Mouse (Mus musculus) lung, embryonic 14.5 days (tissue): Measurements from ENCODE around the gene Shank3. TPM values are rescaled to one million over a fixed set of nuclear protein-coding genes. Genes with fewer than 3 reads are reported as not detected.

Experiments used
- ATAC-seq: fragments of 200-750 bp; cut with Nextera tagmentation; 2 replicates; pipeline ENCODE4 v1.8.0; 2017; ENCODE audit warnings: mild to moderate bottlenecking, moderate TSS enrichment, moderate library complexity; ENCODE audit not compliant: insufficient read depth
- DNase-seq: peaks from one replicate; pipeline ENCODE4 v3.0.0-alpha.2; 2015
- H3K27ac ChIP-seq: fragments of 300-500 bp; sonication (generic); 2 replicates; pipeline ENCODE4 v1.5.1; 2014; ENCODE audit warnings: low read depth, mild to moderate bottlenecking, moderate library complexity
- H3K27me3 ChIP-seq: fragments of 300-500 bp; sonication (generic); 2 replicates; pipeline ENCODE4 v1.6.1; 2014; ENCODE audit warnings: low read length, control low read depth; ENCODE audit not compliant: insufficient read depth
- H3K36me3 ChIP-seq: fragments of 300-500 bp; sonication (generic); 2 replicates; pipeline ENCODE4 v1.6.1; 2014; ENCODE audit warnings: control low read depth; ENCODE audit not compliant: insufficient read depth
- H3K4me1 ChIP-seq: fragments of 300-500 bp; sonication (generic); 2 replicates; pipeline ENCODE4 v1.6.1; 2014; ENCODE audit warnings: antibody characterized with exemption, control low read depth; ENCODE audit not compliant: insufficient read depth
- H3K4me2 ChIP-seq: fragments of 300-500 bp; sonication (generic); 2 replicates; pipeline ENCODE4 v1.6.1; 2014; ENCODE audit warnings: mild to moderate bottlenecking
- H3K4me3 ChIP-seq: fragments of 300-500 bp; sonication (generic); 2 replicates; pipeline ENCODE4 v1.5.1; 2014; ENCODE audit warnings: low read depth, low read length
- H3K9ac ChIP-seq: fragments of 300-500 bp; sonication (generic); 2 replicates; pipeline ENCODE4 v1.6.1; 2014
- H3K9me3 ChIP-seq: fragments of 300-500 bp; sonication (generic); 2 replicates; pipeline ENCODE4 v1.6.1; 2016; ENCODE audit warnings: low read depth, low read length, control low read depth
- CTCF ChIP-seq: IDR thresholded peaks from 2 replicates; pipeline ENCODE4 v1.5.1; 2016; ENCODE audit warnings: antibody characterized with exemption, low read depth
- WGBS: fragments of 180-500 bp; shearing (Covaris S2); extraction: QIAGEN DNeasy Blood & Tissue Kit; methylation state at CpG from one replicate; pipeline ENCODE4 v1.1.7; 2014; 5-methylcytosine and 5-hydroxymethylcytosine counted together
- polyA plus RNA-seq: library from polyadenylated mRNA; unstranded; fragments of >200 nt; fragmentation: Nextera tagmentation; extraction: Ambion mirVana; gene quantifications from 2 replicates; pipeline ENCODE4 v1.2.1, GENCODE M21; 2014

The Shank3 gene
- polyA plus RNA-seq, 1 experiment from 2014 or later, result 3.9 TPM

GRCm38 (mm10) chr15:89605822-89606570, 106.6 kb downstream of the Shank3 start:
- TF ChIP-seq CTCF, result peak; percentile 22
- Histone ChIP-seq H3K9ac (no peak overlapping the region), H3K36me3 (no peaks in the 10 kb centered on the region), H3K4me1 (no peaks in the 10 kb centered on the region), H3K4me3 (no peak overlapping the region), H3K27me3 (no peaks in the 10 kb centered on the region), H3K4me2 (no peak overlapping the region), H3K9me3 (no peaks in the 10 kb centered on the region), H3K27ac (no peak overlapping the region)
- DNase-seq (peak; percentile 12), ATAC-seq (no peak)
- 66% methylated on average over 12 of the region's 12 CpGs for WGBS

GRCm38 (mm10) chr15:89607480-89607879, 108.1 kb downstream of the Shank3 start:
- ATAC-seq (no peak), DNase-seq (no peak)
- Histone ChIP-seq H3K9ac (no peak overlapping the region), H3K27me3 (no peaks in the 10 kb centered on the region), H3K4me1 (no peaks in the 10 kb centered on the region), H3K4me2 (no peak overlapping the region), H3K9me3 (no peaks in the 10 kb centered on the region), H3K36me3 (no peaks in the 10 kb centered on the region), H3K4me3 (no peak overlapping the region), H3K27ac (no peak overlapping the region)
- no peak for TF ChIP-seq CTCF
- 69% methylated on average over 8 of the region's 8 CpGs for WGBS

- Histone ChIP-seq H3K4me3 (no peak overlapping the region), H3K4me2 (no peak overlapping the region), H3K4me1 (no peaks in the 10 kb centered on the region), H3K27ac (no peak overlapping the region), H3K9me3 (no peaks in the 10 kb centered on the region), H3K36me3 (no peaks in the 10 kb centered on the region), H3K9ac (no peak overlapping the region), H3K27me3 (no peaks in the 10 kb centered on the region)
- no peak for ATAC-seq
- DNase-seq, result no peak
- TF ChIP-seq CTCF, result no peak
- WGBS, result 82% methylated on average over 9 of the region's 9 CpGs
Observed at GRCm38 (mm10) chr15:89607888-89608287, 108.5 kb downstream of the Shank3 start.

Other genes starting within 250 kb of the Shank3 start
- 56.5 and 71.3 TPM in 2 replicates for gene Sbf1, start 184.3 kb upstream of the Shank3 start, polyA plus RNA-seq
- gene Adm2, start 176.9 kb upstream of the Shank3 start, polyA plus RNA-seq, result 0.33 and 0.53 TPM in 2 replicates
- not detected in 2 replicates for gene Miox, start 165.2 kb upstream of the Shank3 start, polyA plus RNA-seq
- 59.1 and 63.7 TPM in 2 replicates for gene Lmf2, start 144.0 kb upstream of the Shank3 start, polyA plus RNA-seq
- gene Ncaph2, start 143.9 kb upstream of the Shank3 start, polyA plus RNA-seq, result 157 and 168 TPM in 2 replicates
- 4.5 and 7.5 TPM in 2 replicates for gene Sco2, start 125.8 kb upstream of the Shank3 start, polyA plus RNA-seq
- gene Tymp, start 122.6 kb upstream of the Shank3 start, polyA plus RNA-seq, result 0.96 and 1.5 TPM in 2 replicates
- gene Odf3b, start 120.3 kb upstream of the Shank3 start, polyA plus RNA-seq, result 1.1 and 1.3 TPM in 2 replicates
- not detected in 2 replicates for gene Klhdc7b, start 114.7 kb upstream of the Shank3 start, polyA plus RNA-seq
- not detected in 2 replicates for gene Syce3, start 89.1 kb upstream of the Shank3 start, polyA plus RNA-seq
- 0.54 and 2.3 TPM in 2 replicates for gene Cpt1b, start 73.8 kb upstream of the Shank3 start, polyA plus RNA-seq
- 1.9 and 3.0 TPM in 2 replicates for gene C730034F03Rik, start 70.0 kb upstream of the Shank3 start, polyA plus RNA-seq
- gene Gm44502, start 69.9 kb upstream of the Shank3 start, polyA plus RNA-seq, result 0.15 TPM in 1 of 2 replicates, not detected in the other
- gene Chkb, start 69.7 kb upstream of the Shank3 start, polyA plus RNA-seq, result 45.9 and 48.3 TPM in 2 replicates
- 0.57 and 0.60 TPM in 2 replicates for gene Mapk8ip2, start 45.7 kb upstream of the Shank3 start, polyA plus RNA-seq
- gene Arsa, start 22.2 kb upstream of the Shank3 start, polyA plus RNA-seq, result 12.7 and 14.2 TPM in 2 replicates
- 0.16 TPM in 1 of 2 replicates, not detected in the other for gene Acr, start 68.7 kb downstream of the Shank3 start, polyA plus RNA-seq
- 53.8 and 55.3 TPM in 2 replicates for gene Rabl2, start 92.3 kb downstream of the Shank3 start, polyA plus RNA-seq